Mouse (Mus musculus) midbrain, embryonic 14.5 days (tissue): ENCODE results near the gene Tmem273. TPM values are rescaled to one million over a fixed set of nuclear protein-coding genes. Genes with fewer than 3 reads are reported as not detected.

Source experiments
- ATAC-seq: fragments of 200-750 bp; cut with Nextera tagmentation; 2 replicates; pipeline ENCODE4 v1.8.0; 2017; ENCODE audit warnings: moderate number of reproducible peaks, moderate library complexity; ENCODE audit not compliant: low FRiP score, low TSS enrichment
- DNase-seq: peaks from one replicate; pipeline ENCODE4 v3.0.0-alpha.2; 2015
- H3K27ac ChIP-seq: fragments of 300-500 bp; sonication (generic); replicated peaks from 2 replicates; pipeline ENCODE4 v1.5.1; 2014; ENCODE audit warnings: mild to moderate bottlenecking, low read depth, low read length, moderate library complexity
- H3K27me3 ChIP-seq: fragments of 300-500 bp; sonication (generic); 2 replicates; pipeline ENCODE4 v1.6.1; 2014; ENCODE audit warnings: low read length, control low read depth, mixed read lengths; ENCODE audit not compliant: control insufficient read depth, insufficient read depth
- H3K36me3 ChIP-seq: fragments of 300-500 bp; sonication (generic); 2 replicates; pipeline ENCODE4 v1.6.1; 2014; ENCODE audit warnings: low read length, control low read depth; ENCODE audit not compliant: control insufficient read depth, insufficient read depth
- H3K4me1 ChIP-seq: fragments of 300-500 bp; sonication (generic); 2 replicates; pipeline ENCODE4 v1.6.1; 2014; ENCODE audit warnings: mild to moderate bottlenecking, antibody characterized with exemption, low read length, control low read depth; ENCODE audit not compliant: control insufficient read depth, insufficient read depth
- H3K4me2 ChIP-seq: fragments of 300-500 bp; sonication (generic); 2 replicates; pipeline ENCODE4 v1.6.1; 2014; ENCODE audit warnings: mild to moderate bottlenecking, low read length, moderate library complexity
- H3K4me3 ChIP-seq: fragments of 300-500 bp; sonication (generic); replicated peaks from 2 replicates; pipeline ENCODE4 v1.5.1; 2014; ENCODE audit warnings: low read depth, low read length
- H3K9ac ChIP-seq: fragments of 300-500 bp; sonication (generic); replicated peaks from 2 replicates; pipeline ENCODE4 v1.6.1; 2014; ENCODE audit warnings: mild to moderate bottlenecking, low read length, moderate library complexity
- H3K9me3 ChIP-seq: fragments of 300-500 bp; sonication (generic); 2 replicates; pipeline ENCODE4 v1.6.1; 2016; ENCODE audit warnings: low read length, control low read depth, mixed read lengths; ENCODE audit not compliant: control insufficient read depth
- WGBS: fragments of 180-500 bp; shearing (Covaris S2); extraction: QIAGEN DNeasy Blood & Tissue Kit; methylation state at CpG from one replicate; pipeline ENCODE4 v1.1.7; 2014; 5-methylcytosine and 5-hydroxymethylcytosine counted together
- polyA plus RNA-seq: library from polyadenylated mRNA; unstranded; fragments of >200 nt; fragmentation: Nextera tagmentation; extraction: Ambion mirVana; gene quantifications from 2 replicates; pipeline ENCODE4 v1.2.1, GENCODE M21; 2014

The Tmem273 gene
- polyA plus RNA-seq, 1 experiment from 2014 or later, result 0.33 TPM

GRCm38 (mm10) chr14:32858941-32859510 is 73.3 kb downstream of the Tmem273 start:
- Histone ChIP-seq H3K27me3 (no peaks in the 10 kb centered on the region; the same call in 1 of the 2 replicates), H3K9ac (no peak overlapping the region), H3K9me3 (no peaks in the 10 kb centered on the region), H3K27ac (no peak overlapping the region), H3K36me3 (no peaks in the 10 kb centered on the region), H3K4me2 (no peak overlapping the region), H3K4me3 (no peak overlapping the region), H3K4me1 (no peaks in the 10 kb centered on the region; the same call in 1 of the 2 replicates)
- DNase-seq (no peak), ATAC-seq (no peak)
- 75% methylated on average over 6 of the region's 6 CpGs for WGBS

- no peaks in the 10 kb centered on the region for H3K9me3 ChIP-seq
- H3K4me3 ChIP-seq, result no peak overlapping the region
- H3K9ac ChIP-seq, result no peak overlapping the region
- no peaks in the 10 kb centered on the region for H3K36me3 ChIP-seq
- no peak overlapping the region for H3K4me2 ChIP-seq
- ATAC-seq (no peak), DNase-seq (peak; percentile 28)
- no peak overlapping the region for H3K27ac ChIP-seq
- H3K4me1 ChIP-seq, result no peaks in the 10 kb centered on the region; the same call in 1 of the 2 replicates
- 65% methylated on average over 11 of the region's 11 CpGs for WGBS
- H3K27me3 ChIP-seq, result no peaks in the 10 kb centered on the region; the same call in 1 of the 2 replicates
Observed at GRCm38 (mm10) chr14:32859831-32860569, 74.2 kb downstream of the Tmem273 start.

- H3K9ac ChIP-seq, result no peak overlapping the region
- WGBS, result 40% methylated on average over 6 of the region's 6 CpGs
- no peak for ATAC-seq
- H3K9me3 ChIP-seq, result no peaks in the 10 kb centered on the region
- no peaks in the 10 kb centered on the region; the same call in 1 of the 2 replicates for H3K27me3 ChIP-seq
- H3K4me1 ChIP-seq, result no peaks in the 10 kb centered on the region; the same call in 1 of the 2 replicates
- H3K27ac ChIP-seq, result no peak overlapping the region
- no peak overlapping the region for H3K4me2 ChIP-seq
- no peaks in the 10 kb centered on the region for H3K36me3 ChIP-seq
- DNase-seq, result peak; percentile 42
- H3K4me3 ChIP-seq, result no peak overlapping the region
Observed at GRCm38 (mm10) chr14:32861149-32861581, 75.4 kb downstream of the Tmem273 start.

- DNase-seq (no peak), ATAC-seq (no peak)
- Histone ChIP-seq H3K9ac (no peak overlapping the region), H3K27ac (no peak overlapping the region), H3K4me2 (no peak overlapping the region), H3K4me3 (no peak overlapping the region), H3K4me1 (no peaks in the 10 kb centered on the region; the same call in 1 of the 2 replicates), H3K9me3 (no peaks in the 10 kb centered on the region), H3K36me3 (no peaks in the 10 kb centered on the region), H3K27me3 (no peaks in the 10 kb centered on the region; the same call in 1 of the 2 replicates)
- 43% methylated on average over 2 of the region's 2 CpGs for WGBS
Observed at GRCm38 (mm10) chr14:32861656-32862055, 75.9 kb downstream of the Tmem273 start.

- no peak for DNase-seq
- no peak overlapping the region for H3K4me2 ChIP-seq
- no peaks in the 10 kb centered on the region for H3K36me3 ChIP-seq
- H3K4me3 ChIP-seq, result no peak overlapping the region
- WGBS, result 84% methylated on average over 3 of the region's 3 CpGs
- H3K27me3 ChIP-seq, result no peaks in the 10 kb centered on the region
- no peaks in the 10 kb centered on the region for H3K4me1 ChIP-seq
- H3K27ac ChIP-seq, result no peak overlapping the region
- no peak for ATAC-seq
- H3K9me3 ChIP-seq, result no peaks in the 10 kb centered on the region
- H3K9ac ChIP-seq, result no peak overlapping the region
Observed at GRCm38 (mm10) chr14:32865331-32865730, 79.6 kb downstream of the Tmem273 start.

Other genes with a start within 250 kb of the Tmem273 start
- 3.2 and 4.9 TPM in 2 replicates for gene Prrxl1, start 186.6 kb upstream of the Tmem273 start, polyA plus RNA-seq
- not detected in 2 replicates for gene 3425401B19Rik, start 100.7 kb upstream of the Tmem273 start, polyA plus RNA-seq
- not detected in 2 replicates for gene Fam170b, start 48.0 kb downstream of the Tmem273 start, polyA plus RNA-seq
- gene Vstm4, start 70.8 kb downstream of the Tmem273 start, polyA plus RNA-seq, result 2.2 and 7.7 TPM in 2 replicates
- gene Lrrc18, start 205.4 kb downstream of the Tmem273 start, polyA plus RNA-seq, result 0.45 and 0.51 TPM in 2 replicates